Mouse (Mus musculus): ENCODE measurements around the gene Ccdc113.

The Ccdc113 gene

GRCm38 (mm10) chr8:95599861-95600260, 66.0 kb downstream of the Ccdc113 start:
- DNase-seq (ENCODE audit: inconsistent age in 2 of 2, low spot score in 1 of 2) = peak; percentile 30 to 78

DNA sequence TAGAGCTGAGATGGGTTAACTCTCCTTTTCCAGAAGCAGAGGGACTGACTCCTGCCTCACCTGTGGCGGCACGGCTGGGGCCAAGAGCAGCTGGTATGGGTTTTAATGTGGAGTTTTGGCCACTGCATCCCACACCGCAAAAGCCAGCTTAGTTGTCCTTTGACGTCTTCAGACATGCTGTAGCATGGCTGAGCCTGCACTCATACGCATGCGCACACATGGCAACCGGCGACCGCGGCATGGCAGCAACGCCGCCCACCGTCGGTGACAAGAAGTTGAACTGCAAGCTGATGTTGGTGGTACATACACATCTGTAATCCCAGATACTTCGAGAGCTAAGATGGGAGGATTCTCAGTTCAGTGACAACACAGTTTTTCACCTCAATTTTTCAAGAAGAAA, 67.4 kb downstream of the Ccdc113 start:
- no peak for DNase-seq (ENCODE audit: inconsistent age in 2 of 2, low spot score in 1 of 2)

DNA sequence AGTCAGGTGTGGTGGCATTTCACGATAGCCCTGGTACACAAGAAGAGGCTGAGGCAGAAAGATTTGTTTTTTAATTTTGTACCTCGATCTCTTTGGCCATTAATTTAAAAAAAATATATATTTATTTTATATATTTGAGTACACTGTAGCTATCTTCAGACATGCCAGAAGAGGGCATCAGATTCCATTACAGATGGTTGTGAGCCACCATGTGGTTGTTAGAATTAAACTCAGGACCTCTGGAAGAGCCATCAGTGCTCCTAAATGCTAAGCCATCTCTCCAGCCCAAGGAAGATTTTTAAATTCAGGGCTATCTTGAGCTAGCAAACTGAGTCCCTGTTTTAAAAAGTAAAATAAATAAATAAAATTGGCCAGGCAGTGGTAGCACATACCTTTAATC, 68.3 kb downstream of the Ccdc113 start:
- no peak for DNase-seq (ENCODE audit: inconsistent age in 2 of 2, low spot score in 1 of 2)

DNA sequence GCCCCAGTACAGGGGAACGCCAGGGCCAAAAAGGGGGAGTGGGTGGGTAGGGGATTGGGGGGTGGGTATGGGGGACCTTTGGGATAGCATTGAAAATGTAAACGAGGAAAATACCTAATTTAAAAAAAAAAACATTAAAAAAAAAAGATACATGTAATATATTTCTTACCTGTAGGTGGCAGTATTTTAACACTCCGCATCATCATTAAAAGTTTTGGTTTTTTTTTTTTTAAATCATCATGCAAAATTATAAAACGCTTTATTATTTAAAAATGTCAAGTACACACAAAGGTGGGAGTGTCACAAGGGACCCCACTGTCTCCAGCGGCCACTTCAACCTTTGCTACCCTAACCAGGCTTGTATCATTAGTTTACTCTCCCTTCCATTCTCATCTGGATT, 72.6 kb downstream of the Ccdc113 start:
- peak in 1 of 2 experiments; percentile 52 for DNase-seq (ENCODE audit: inconsistent age in 2 of 2, low spot score in 1 of 2)

DNA sequence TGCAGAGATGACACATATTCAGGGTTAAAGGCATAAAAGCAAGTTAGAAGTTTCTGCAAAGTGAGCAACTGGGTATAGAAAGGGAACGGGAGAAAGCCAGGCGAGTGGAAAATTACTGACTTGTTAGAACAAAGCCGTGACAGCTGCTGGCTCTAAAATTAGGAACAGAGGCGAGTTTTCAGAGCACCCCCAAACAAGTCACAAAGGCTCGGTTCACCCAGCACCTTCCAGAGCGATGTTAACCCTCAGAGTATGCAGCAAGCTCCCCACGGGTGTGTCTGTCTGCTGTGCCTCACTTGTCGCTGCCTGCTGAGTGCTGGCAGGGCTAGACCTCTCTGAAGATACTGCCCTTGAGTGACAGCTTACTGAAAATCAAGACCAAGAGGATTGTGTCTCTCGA, 73.3 kb downstream of the Ccdc113 start:
- DNase-seq (ENCODE audit: inconsistent age in 2 of 2, low spot score in 1 of 2) = peak; percentile 7 to 73

Measured in adrenal gland, adult (tissue).